Mouse (Mus musculus) myocyte (in vitro differentiated cells): ENCODE results near the gene Wdtc1.

ENCODE experiments used
- E2F4 ChIP-seq: IDR thresholded peaks from one replicate; pipeline ENCODE4 v1.6.1; 2011; ENCODE audit warnings: mild to moderate bottlenecking, control low read depth, moderate library complexity; ENCODE audit not compliant: insufficient read depth
- MAX ChIP-seq: IDR thresholded peaks from one replicate; pipeline ENCODE4 v1.6.1; 2011; ENCODE audit warnings: low read depth, mild to moderate bottlenecking, control low read depth
- POLR2A ChIP-seq: IDR thresholded peaks from one replicate; pipeline ENCODE4 v1.6.1; 2011; ENCODE audit warnings: low read depth, mild to moderate bottlenecking, control low read depth, moderate library complexity; ENCODE audit not compliant: insufficient read length
- SRF ChIP-seq: IDR thresholded peaks from one replicate; pipeline ENCODE4 v1.6.1; 2011; ENCODE audit warnings: low read depth; ENCODE audit not compliant: control insufficient read depth, insufficient read length
- TCF12 ChIP-seq: IDR thresholded peaks from one replicate; pipeline ENCODE4 v1.6.1; 2011; ENCODE audit warnings: mild to moderate bottlenecking, control low read depth; ENCODE audit not compliant: poor library complexity, insufficient read depth, severe bottlenecking
- USF1 ChIP-seq: IDR thresholded peaks from one replicate; pipeline ENCODE4 v1.6.1; 2011; ENCODE audit warnings: low read depth, mild to moderate bottlenecking, control low read depth, moderate library complexity

DNA sequence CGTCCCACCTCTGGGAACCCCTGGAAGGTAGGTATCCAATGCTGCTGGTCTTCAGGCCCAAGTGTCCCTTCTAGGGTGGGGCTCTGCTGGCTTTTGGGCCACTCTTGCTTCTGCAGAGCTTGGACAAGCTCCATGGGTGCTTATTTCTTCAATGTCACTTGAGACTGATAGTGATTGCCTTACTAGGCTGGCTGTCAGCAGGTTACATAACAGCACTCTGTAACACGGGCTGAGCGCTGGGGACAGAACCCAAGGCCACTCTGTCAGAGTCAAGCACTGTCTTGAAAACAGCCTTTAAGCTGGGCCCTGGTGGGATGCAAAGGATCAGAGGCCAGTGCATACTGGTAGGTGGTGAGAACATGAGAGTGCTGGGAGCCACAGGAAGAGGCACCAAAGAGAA lies 88.0 kb downstream of the Wdtc1 start:
- TF ChIP-seq TCF12 (no peak), MAX (no peak), POLR2A (no peak), E2F4 (no peak), USF1 (no peak), SRF (no peak)
